Mouse (Mus musculus): ENCODE data around the gene Ssbp3. TPM values are rescaled to one million over a fixed set of nuclear protein-coding genes. Genes with fewer than 3 reads are reported as not detected.

The Ssbp3 gene
- polyA plus RNA-seq, 1 experiment = 43.2 TPM

GRCm38 (mm10) chr4:106950801-106951200 lies 40.3 kb downstream of the Ssbp3 start:
- Histone ChIP-seq H3K4me1 (ENCODE audit: control insufficient read depth, insufficient read depth, low read length) (peaks cover 11% of the 10 kb centered on the region), H3K4me3 (replicated peaks; ENCODE audit: extremely low read depth, low read depth, low read length) (no peak overlapping the region)
- DNase-seq = no peak
- no peak for TF ChIP-seq POLR2A (IDR thresholded peaks at IDR 0.05; ENCODE audit: borderline replicate concordance, extremely low read depth, low read depth, low read length)
- TF ChIP-seq CTCF (IDR thresholded peaks at IDR 0.05; ENCODE audit: insufficient read depth, low read length) = no peak
- 67% methylated on average over 4 of the region's 4 CpGs for WGBS

GRCm38 (mm10) chr4:106951455-106951854 lies 41.0 kb downstream of the Ssbp3 start:
- no peak for DNase-seq
- WGBS = 43% methylated on average over 4 of the region's 4 CpGs
- H3K4me3 ChIP-seq (replicated peaks; ENCODE audit: extremely low read depth, low read depth, low read length) = no peak overlapping the region
- H3K4me1 ChIP-seq (ENCODE audit: control insufficient read depth, insufficient read depth, low read length) = peaks cover 11% of the 10 kb centered on the region
- TF ChIP-seq POLR2A (IDR thresholded peaks at IDR 0.05; ENCODE audit: borderline replicate concordance, extremely low read depth, low read depth, low read length) (no peak), CTCF (IDR thresholded peaks at IDR 0.05; ENCODE audit: insufficient read depth, low read length) (no peak)

DNA sequence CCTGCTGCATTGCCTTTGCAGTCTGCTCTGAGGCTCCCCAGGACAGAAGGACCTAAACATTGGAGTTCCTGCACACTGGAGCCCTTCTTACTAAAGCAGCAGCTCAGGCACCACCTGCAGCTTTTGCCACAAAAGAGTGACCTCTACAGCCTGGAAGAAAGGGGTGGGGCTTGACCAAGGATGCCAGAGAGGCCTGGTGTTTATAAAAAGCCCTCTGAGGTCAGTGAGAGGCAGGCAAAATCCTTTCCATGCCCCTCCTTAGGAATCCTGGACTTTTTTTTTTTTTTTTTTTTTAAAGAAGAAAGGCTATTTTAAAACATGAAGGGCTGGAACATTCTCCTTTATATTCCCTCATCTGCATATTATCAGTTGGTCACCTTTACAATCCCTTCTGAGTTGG lies 42.7 kb downstream of the Ssbp3 start:
- no peak for TF ChIP-seq POLR2A (IDR thresholded peaks at IDR 0.05; ENCODE audit: borderline replicate concordance, extremely low read depth, low read depth, low read length)
- no peak for TF ChIP-seq CTCF (IDR thresholded peaks at IDR 0.05; ENCODE audit: insufficient read depth, low read length)
- DNase-seq = no peak
- Histone ChIP-seq H3K4me3 (replicated peaks; ENCODE audit: extremely low read depth, low read depth, low read length) (no peak overlapping the region), H3K4me1 (ENCODE audit: control insufficient read depth, insufficient read depth, low read length) (peaks cover 11% of the 10 kb centered on the region)

DNA sequence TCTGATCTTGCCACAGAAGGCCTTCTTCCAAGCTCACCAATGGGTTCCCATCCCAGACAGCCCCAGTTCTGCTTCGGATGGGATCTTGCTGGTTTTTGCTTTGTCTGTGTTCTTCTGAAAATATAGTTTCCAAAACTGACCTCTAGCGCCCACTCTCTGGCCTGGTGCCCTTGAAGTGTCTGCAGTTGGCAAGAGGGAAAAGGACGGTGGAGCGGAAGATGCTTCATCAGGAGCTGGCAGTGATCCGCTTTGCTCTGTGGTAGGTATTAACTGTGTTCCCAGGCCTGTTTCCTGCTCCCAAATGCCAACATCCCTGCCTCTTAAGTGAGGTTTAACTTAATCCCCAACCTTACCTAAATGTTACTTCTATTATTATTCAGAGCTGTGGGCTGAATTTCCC lies 43.3 kb downstream of the Ssbp3 start:
- peaks cover 10% of the 10 kb centered on the region for H3K4me1 ChIP-seq (ENCODE audit: control insufficient read depth, insufficient read depth, low read length)
- no peak for DNase-seq
- WGBS = 80% methylated on average over 5 of the region's 5 CpGs
- H3K4me3 ChIP-seq (replicated peaks; ENCODE audit: extremely low read depth, low read depth, low read length) = no peak overlapping the region
- no peak for TF ChIP-seq POLR2A (IDR thresholded peaks at IDR 0.05; ENCODE audit: borderline replicate concordance, extremely low read depth, low read depth, low read length)
- TF ChIP-seq CTCF (IDR thresholded peaks at IDR 0.05; ENCODE audit: insufficient read depth, low read length) = no peak

DNA sequence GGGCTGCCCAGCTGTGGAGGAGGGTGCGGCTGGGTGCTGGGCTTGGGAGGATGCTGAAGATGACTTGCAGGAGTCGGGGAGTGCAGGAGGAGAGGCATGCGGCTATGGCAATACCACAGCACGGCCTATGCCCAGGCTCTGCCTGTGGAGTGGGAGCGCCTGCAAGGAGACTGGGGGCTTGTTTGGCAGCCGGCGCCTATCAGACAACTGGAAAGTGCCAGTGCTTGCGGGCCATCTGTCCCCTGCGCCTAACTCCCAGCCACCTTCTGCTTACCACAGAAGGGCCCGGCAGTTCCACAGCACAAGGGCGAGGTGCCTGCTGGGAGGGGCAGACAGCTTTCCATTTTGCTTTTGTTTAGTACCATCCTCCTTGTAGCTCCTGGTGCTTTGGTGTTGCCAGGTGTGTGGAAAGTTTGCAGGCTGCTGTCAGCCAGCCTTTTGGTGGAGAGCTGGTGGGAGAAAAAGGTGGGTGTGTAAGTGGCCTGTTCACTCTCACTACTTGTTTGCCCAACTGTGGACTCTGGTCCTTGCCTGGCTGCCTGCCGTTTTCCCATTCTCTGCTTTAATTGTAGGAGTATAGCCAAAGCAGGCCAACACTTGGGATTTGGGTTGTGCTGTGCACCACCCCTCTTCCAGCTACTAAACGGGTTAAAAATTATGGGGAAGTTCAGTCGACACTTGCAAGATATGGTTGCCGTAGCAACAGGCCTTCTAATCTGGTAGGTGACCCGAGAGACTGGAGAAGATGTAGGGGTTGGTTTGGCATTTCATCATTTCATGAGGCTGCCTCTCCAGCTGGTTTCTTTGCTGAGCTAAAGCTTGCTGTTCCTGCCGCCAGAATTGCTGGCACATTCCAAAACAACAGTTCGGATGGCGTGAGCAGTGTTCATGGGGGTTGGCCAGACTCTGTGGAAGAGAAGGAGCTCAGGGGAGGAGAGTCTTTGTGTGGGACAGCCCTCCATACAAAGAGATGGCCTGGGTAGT lies 45.5 kb downstream of the Ssbp3 start:
- no peak for DNase-seq
- Histone ChIP-seq H3K4me1 (ENCODE audit: control insufficient read depth, insufficient read depth, low read length) (peaks cover 3% of the 10 kb centered on the region), H3K4me3 (replicated peaks; ENCODE audit: extremely low read depth, low read depth, low read length) (no peak overlapping the region)
- TF ChIP-seq POLR2A (IDR thresholded peaks at IDR 0.05; ENCODE audit: borderline replicate concordance, extremely low read depth, low read depth, low read length) = no peak
- no peak for TF ChIP-seq CTCF (IDR thresholded peaks at IDR 0.05; ENCODE audit: insufficient read depth, low read length)
- WGBS = 53% methylated on average over 19 of the region's 19 CpGs

- DNase-seq = no peak
- Histone ChIP-seq H3K4me1 (ENCODE audit: control insufficient read depth, insufficient read depth, low read length) (peaks cover under 1% of the 10 kb centered on the region), H3K4me3 (replicated peaks; ENCODE audit: extremely low read depth, low read depth, low read length) (no peak overlapping the region)
- WGBS = 49% methylated on average over 2 of the region's 2 CpGs
- TF ChIP-seq CTCF (IDR thresholded peaks at IDR 0.05; ENCODE audit: insufficient read depth, low read length) (no peak), POLR2A (IDR thresholded peaks at IDR 0.05; ENCODE audit: borderline replicate concordance, extremely low read depth, low read depth, low read length) (no peak)
These were observed 47.6 kb downstream of the Ssbp3 start for GRCm38 (mm10) chr4:106958117-106958516.

DNA sequence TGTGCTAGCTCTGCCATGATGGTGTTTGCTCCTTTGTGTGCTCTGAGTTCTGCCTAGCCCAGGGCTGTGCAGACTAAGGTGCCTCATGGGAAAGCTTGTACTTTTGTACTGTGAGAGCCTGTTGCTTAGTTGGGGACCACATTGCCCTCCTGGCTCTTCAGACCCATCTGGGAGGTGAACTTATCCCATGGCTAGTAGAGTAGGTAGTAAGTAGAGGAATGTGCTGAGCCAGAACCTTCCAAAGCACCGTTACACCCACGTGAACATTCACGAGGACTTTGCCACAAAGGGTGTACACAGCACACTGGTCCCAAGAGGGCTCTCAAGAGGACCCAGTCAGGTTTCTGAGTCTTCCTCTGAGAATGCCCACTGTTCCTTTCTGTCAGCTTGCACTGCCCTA lies 48.1 kb downstream of the Ssbp3 start:
- WGBS = 53% methylated on average over 3 of the region's 3 CpGs
- DNase-seq = no peak
- Histone ChIP-seq H3K4me1 (ENCODE audit: control insufficient read depth, insufficient read depth, low read length) (no peaks in the 10 kb centered on the region; the same call in 1 of the 2 replicates), H3K4me3 (replicated peaks; ENCODE audit: extremely low read depth, low read depth, low read length) (no peak overlapping the region)
- TF ChIP-seq CTCF (IDR thresholded peaks at IDR 0.05; ENCODE audit: insufficient read depth, low read length) (no peak), POLR2A (IDR thresholded peaks at IDR 0.05; ENCODE audit: borderline replicate concordance, extremely low read depth, low read depth, low read length) (no peak)

- TF ChIP-seq POLR2A (IDR thresholded peaks at IDR 0.05; ENCODE audit: borderline replicate concordance, extremely low read depth, low read depth, low read length) (no peak), CTCF (IDR thresholded peaks at IDR 0.05; ENCODE audit: insufficient read depth, low read length) (no peak)
- H3K4me1 ChIP-seq (ENCODE audit: control insufficient read depth, insufficient read depth, low read length) = no peaks in the 10 kb centered on the region; the same call in 1 of the 2 replicates
- WGBS = 72% methylated on average over 12 of the region's 12 CpGs
These were observed 49.2 kb downstream of the Ssbp3 start for GRCm38 (mm10) chr4:106959506-106960302.

DNA sequence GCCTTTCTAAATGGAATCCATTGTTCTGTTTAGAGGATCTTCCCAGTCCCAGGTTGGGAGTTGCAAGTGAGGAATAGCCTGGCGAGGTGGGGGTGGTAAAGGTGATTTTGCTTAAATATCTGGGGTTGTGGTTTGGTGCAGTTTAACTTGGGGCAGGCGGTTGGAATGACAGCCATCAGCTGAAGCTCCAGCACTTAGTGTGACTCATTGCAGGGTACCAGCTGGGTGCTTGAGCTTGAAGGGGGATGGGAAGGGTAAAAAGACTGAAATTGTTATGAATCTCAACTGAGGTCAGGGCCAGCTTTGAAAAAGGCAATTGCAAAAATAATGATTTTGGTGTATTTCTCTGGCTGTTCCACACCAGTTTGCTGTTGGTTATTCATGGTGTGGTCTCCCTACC lies 50.0 kb downstream of the Ssbp3 start:
- no peak for TF ChIP-seq POLR2A (IDR thresholded peaks at IDR 0.05; ENCODE audit: borderline replicate concordance, extremely low read depth, low read depth, low read length)
- TF ChIP-seq CTCF (IDR thresholded peaks at IDR 0.05; ENCODE audit: insufficient read depth, low read length) = no peak
- H3K4me1 ChIP-seq (ENCODE audit: control insufficient read depth, insufficient read depth, low read length) = no peaks in the 10 kb centered on the region; the same call in 1 of the 2 replicates
- DNase-seq = no peak
- WGBS = 92% methylated on average over 2 of the region's 2 CpGs
- no peak overlapping the region for H3K4me3 ChIP-seq (replicated peaks; ENCODE audit: extremely low read depth, low read depth, low read length)

More at GRCm38 (mm10) chr4:106959506-106960302, 49.2 kb downstream of the Ssbp3 start:
- DNase-seq = no peak
- no peak overlapping the region for H3K4me3 ChIP-seq (replicated peaks; ENCODE audit: extremely low read depth, low read depth, low read length)

Data from lung, adult 2 months (tissue).